Mouse (Mus musculus) embryo, embryonic 9.5 days (tissue): Measurements from ENCODE around the gene Loxl3.

Experiments
- DNase-seq: peaks from one replicate; pipeline ENCODE4 v3.0.0-alpha.2; 2017; ENCODE audit errors: extremely low spot score

Loxl3 gene

GRCm38 (mm10) chr6:83053136-83053960 is 19.4 kb downstream of the Loxl3 start:
- peak; percentile 64 for DNase-seq

GRCm38 (mm10) chr6:83054074-83054851 is 20.3 kb downstream of the Loxl3 start, which contains the start of gene Aup1:
Gene Aup1, plus strand, starts transcription at chr6:83054521.
- DNase-seq: peak; percentile 99

DNA sequence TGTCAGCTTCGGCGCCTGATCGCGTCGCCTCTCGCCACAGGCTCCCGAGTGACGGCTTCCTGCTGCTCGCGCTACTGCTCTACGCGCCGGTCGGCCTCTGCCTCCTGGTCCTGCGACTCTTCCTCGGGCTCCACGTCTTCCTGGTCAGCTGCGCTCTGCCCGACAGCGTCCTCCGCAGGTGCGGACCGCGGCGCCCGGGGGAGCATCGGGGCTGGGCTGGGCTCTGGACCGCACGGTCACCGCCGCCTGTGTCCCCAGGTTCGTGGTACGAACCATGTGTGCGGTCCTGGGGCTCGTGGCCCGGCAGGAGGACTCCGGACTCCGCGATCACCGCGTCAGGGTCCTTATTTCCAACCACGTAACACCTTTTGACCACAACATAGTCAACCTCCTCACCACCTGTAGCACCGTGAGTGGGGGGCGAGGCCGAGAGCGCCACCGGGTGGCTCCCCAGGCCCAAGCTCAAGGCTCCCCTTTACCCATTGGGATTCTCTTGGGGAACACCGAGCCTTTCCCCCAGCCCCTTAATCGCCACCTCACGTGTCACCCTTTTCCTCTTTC is 21.0 kb downstream of the Loxl3 start, which contains the start of gene Htra2:
Gene Htra2, minus strand, starts transcription at position 403 of the 561 bp plus-strand sequence.
- no peak for DNase-seq

DNA sequence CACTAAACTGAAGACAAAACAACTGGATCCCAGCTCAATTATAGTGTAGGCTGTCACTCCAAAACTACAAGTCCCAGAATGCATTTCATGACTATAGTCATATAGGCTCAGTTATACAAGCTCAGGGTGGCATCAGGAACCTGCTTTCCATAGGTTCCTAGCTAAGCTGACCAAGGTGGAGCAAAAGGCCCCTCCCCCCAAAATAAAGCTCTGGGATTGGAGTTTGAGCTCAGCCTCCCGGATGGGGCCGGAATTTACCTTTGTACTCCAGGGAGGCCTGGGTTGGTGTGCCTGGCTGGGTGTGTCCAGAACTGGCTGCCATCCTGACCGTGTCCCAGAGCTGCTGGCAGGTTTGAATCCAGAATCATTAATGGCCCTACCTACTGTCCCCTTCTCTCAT is 23.8 kb downstream of the Loxl3 start, which contains the start of gene Dqx1:
Gene Dqx1, plus strand, starts transcription at position 55 of the 400 bp plus-strand sequence.
- DNase-seq: no peak

GRCm38 (mm10) chr6:83058725-83059124 is 24.8 kb downstream of the Loxl3 start:
- DNase-seq: no peak

DNA sequence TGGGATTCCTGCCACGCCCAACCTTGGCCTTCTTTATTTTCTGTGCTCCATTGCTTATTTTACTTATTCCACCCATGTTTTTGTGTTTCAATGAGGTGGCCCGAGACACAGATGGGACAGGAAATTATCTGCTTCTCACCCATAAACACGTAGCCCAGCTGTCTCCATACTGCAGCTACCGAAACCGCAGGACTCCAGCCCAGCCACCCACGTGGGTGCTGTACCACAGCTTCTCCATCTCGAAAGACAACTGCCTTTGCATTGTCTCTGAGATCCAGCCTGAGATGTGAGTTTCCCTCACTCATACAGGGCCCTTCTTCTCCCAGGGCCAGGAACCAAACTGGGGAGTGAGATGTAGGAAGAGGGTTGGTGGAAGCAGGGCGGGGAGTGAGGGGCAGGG is 32.0 kb downstream of the Loxl3 start:
- no peak for DNase-seq

- DNase-seq: no peak
Measured at GRCm38 (mm10) chr6:83066441-83066840, 32.5 kb downstream of the Loxl3 start.

GRCm38 (mm10) chr6:83068221-83068620 is 34.2 kb downstream of the Loxl3 start:
- no peak for DNase-seq

DNA sequence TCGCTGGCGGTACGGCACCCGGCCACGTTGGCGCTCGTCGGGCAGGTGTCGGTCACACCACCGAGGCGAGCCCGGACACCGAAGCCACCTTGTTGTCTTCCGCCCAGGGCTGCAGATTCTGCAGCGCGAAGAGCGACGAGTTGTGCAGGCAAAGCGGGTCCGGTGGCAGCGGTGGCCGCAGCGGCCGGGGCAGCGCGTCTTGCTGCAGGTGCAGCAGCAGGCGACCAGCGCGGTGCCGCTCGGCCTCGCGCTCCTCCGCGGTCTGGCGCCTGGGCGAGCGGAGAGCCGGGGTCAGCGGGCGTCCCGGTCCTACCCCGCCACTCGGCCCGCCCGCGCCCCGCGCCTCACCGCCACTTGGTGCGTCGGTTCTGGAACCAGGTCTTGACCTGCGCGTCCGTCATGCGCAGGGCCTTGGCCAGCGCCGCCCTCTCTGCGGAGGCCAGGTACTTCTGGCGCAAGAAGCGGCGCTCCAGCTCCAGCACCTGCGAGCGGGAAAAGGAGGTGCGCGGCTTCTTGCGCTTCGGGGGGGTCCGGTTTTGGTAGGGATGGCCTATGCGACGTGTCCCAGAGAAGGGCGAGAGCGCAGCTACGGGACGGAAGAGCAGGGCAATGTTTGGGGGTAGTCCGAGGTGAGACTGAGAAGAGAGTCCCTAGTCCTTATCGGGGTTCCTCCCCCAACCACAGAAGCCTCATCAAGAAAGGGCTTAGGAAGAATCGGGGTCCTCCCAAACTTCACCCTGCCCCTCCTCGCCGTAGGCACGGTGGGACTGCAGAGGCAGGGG is 34.9 kb downstream of the Loxl3 start:
- no peak for DNase-seq

- DNase-seq: peak; percentile 43
Measured at GRCm38 (mm10) chr6:83069488-83070246, 35.7 kb downstream of the Loxl3 start.

- no peak for DNase-seq
Measured at GRCm38 (mm10) chr6:83070247-83070310, 36.1 kb downstream of the Loxl3 start, which contains the start of gene Tlx2. Gene Tlx2, minus strand, starts transcription at chr6:83070293.

DNA sequence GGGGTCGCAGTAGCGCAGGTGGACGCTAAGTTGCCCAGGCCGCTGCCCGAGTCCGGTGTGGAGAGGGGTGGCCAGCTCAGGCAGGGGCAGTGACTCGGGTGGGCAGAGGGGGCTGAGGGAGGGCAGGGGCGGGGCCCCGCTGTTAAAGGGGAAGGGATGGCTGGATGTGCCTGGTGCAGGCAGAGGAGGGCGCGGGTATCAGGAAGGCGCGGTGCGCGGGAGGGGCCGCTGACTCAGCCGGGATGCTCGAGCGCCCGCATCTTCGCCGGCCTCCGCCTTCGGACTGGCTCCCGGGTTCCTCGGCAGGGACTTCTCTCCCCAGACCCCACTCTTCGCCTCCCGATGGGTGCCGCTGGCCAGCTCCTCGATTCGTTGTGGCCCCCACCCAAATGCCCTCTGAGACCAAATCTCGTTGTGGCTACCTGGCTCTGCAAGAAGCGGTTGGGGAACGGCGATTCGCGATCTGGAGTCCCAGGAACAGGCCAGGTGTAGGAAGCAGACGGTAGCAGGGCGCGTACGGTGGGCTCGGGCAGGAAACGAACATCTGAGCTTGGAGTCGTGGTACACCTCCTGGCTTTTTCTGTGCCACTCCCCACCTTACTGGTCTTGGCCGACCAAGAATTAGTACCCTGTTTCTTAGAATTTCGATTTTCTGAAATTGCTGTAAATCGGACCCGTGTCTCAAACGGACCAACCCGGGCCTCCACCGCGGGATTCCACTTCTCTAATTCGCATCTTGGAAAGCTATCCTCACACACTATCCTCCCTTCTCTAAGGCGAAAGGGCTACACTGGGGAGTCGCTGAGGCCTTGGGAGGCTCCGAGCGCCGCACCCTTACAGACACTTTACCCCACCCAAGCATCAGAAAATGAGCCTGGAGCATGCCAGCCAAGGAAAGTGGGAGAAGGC is 36.6 kb downstream of the Loxl3 start:
- DNase-seq: peak; percentile 68

DNA sequence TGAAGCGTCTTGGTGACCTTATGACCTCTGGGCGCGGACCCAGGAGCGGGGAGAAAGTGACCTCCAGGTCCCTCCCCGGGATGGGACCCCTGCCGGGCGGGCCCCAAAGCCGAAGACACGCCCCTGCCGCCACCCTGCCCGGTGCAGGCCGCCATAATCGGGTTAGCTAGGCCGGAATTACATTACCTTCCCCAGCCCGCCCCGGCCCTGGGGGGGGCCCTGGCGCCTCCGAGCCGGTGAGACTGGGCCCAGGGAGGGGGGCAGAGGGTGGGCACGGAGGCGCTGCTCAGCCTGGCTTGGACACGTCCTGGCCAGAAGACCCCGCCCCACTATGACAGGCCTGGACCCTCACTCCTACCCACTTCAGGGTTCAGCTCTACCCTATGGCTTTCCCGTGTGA is 37.2 kb downstream of the Loxl3 start:
- DNase-seq: no peak

- no peak for DNase-seq
Measured at GRCm38 (mm10) chr6:83074979-83075378, 41.0 kb downstream of the Loxl3 start.

DNA sequence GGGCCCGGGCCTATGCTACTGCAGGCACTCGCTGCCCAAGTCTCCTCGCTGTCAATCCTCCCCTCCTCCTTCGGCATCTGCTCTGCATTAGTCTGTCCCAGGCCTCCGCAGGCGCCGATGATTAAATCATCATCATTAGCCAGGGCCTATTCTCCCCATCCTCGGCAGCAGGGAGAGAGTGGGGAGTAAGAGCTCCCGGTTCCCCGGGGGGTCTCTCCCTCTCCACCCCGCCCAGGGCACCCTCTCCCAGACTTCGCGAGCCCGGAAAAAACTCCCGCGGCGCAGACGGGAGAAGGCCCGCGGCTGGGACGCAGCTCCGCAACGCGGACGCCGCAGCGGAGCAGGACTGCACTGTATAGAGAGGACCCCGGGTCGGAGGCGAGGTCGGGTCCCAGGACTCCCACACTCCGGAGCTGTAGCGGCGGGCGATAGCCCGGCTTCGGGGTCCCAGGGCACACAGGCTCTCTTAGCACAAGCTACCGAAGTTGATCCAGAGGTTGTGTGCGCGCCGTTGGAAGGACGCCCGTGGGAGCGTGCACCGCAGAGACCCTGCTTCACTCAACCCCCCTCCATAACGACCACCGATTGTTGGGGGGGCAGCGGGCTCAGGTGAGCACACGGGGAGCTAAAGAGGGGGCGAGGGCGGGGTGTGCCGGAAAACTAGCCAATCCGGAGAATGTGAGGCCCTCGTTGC is 43.8 kb downstream of the Loxl3 start, which contains the start of gene Pcgf1:
Gene Pcgf1, plus strand, starts transcription at position 240 of the 694 bp plus-strand sequence.
- DNase-seq: peak; percentile 59

GRCm38 (mm10) chr6:83078324-83078858 is 44.4 kb downstream of the Loxl3 start:
- peak; percentile 99 for DNase-seq

DNA sequence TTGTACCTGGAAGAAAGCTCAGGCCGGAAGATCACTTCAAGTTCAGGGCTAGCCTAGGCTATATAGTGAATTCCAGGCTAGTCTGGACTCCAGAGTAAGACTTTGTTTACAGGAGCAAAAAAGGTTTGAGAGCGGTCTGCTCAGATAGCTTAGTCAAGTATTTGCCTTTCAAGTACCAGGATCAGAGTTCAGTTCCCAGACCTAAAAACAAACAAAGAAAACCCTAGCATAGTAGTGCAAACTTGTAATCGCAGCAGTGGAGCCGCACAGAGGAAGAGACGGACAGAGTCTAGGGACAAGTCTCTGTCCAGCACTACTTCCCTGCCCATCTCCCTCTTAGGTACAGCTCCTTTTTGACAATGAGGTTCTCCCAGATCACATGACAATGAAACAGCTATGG is 46.2 kb downstream of the Loxl3 start:
- no peak for DNase-seq

GRCm38 (mm10) chr6:83083497-83083896 is 49.5 kb downstream of the Loxl3 start:
- DNase-seq: no peak

GRCm38 (mm10) chr6:83084477-83084876 is 50.5 kb downstream of the Loxl3 start:
- DNase-seq: no peak
